Mouse (Mus musculus) ES-Bruce4 (cell line): ENCODE measurements around the gene Lmtk2. TPM values are rescaled to one million over a fixed set of nuclear protein-coding genes. Genes with fewer than 3 reads are reported as not detected.

Experiments used
- H3K27ac ChIP-seq: 2 replicates; pipeline ENCODE4 v1.5.1; 2012; ENCODE audit warnings: low read length, inconsistent platforms; ENCODE audit not compliant: insufficient read depth
- H3K27me3 ChIP-seq: 2 replicates; pipeline ENCODE4 v1.6.1; 2012; ENCODE audit warnings: mild to moderate bottlenecking, low read length, inconsistent platforms; ENCODE audit not compliant: control insufficient read depth, poor library complexity, insufficient read depth, severe bottlenecking
- H3K36me3 ChIP-seq: 2 replicates; pipeline ENCODE4 v1.6.1; 2012; ENCODE audit warnings: inconsistent platforms, mild to moderate bottlenecking, low read length, moderate library complexity; ENCODE audit not compliant: control insufficient read depth, poor library complexity, insufficient read depth, severe bottlenecking
- H3K4me1 ChIP-seq: one replicate; pipeline ENCODE4 v1.8.1; 2011; ENCODE audit warnings: low read length; ENCODE audit not compliant: control insufficient read depth, insufficient read depth
- H3K4me3 ChIP-seq: 2 replicates; pipeline ENCODE4 v1.5.1; 2011; ENCODE audit warnings: low read depth, mild to moderate bottlenecking, low read length
- H3K9ac ChIP-seq: 2 replicates; pipeline ENCODE4 v1.6.1; 2012; ENCODE audit warnings: low read depth, mild to moderate bottlenecking, inconsistent platforms; ENCODE audit not compliant: poor library complexity, severe bottlenecking
- H3K9me3 ChIP-seq: replicated peaks from 2 replicates; pipeline ENCODE4 v1.6.1; 2012; ENCODE audit warnings: mild to moderate bottlenecking, low read length, inconsistent platforms; ENCODE audit not compliant: control insufficient read depth, poor library complexity, insufficient read depth, severe bottlenecking
- CTCF ChIP-seq: IDR thresholded peaks from one replicate; pipeline ENCODE4 v1.8.1; 2011; ENCODE audit warnings: low read depth, low read length
- EP300 ChIP-seq: IDR thresholded peaks from 2 replicates; pipeline ENCODE4 v1.6.1; 2011; ENCODE audit warnings: low read depth, low read length; ENCODE audit not compliant: insufficient read depth
- POLR2A ChIP-seq: IDR thresholded peaks from one replicate; pipeline ENCODE4 v1.8.1; 2011; ENCODE audit warnings: low read length; ENCODE audit not compliant: insufficient read depth
- polyA plus RNA-seq: library from polyadenylated mRNA; stranded (reverse); fragments of >200 nt; gene quantifications from 2 replicates; pipeline ENCODE4 v1.2.4, GENCODE M21; 2011; ENCODE audit warnings: low read depth; ENCODE audit not compliant: missing spikeins, insufficient read depth, insufficient read length

The Lmtk2 gene
- polyA plus RNA-seq, 1 experiment = 47.1 TPM

DNA sequence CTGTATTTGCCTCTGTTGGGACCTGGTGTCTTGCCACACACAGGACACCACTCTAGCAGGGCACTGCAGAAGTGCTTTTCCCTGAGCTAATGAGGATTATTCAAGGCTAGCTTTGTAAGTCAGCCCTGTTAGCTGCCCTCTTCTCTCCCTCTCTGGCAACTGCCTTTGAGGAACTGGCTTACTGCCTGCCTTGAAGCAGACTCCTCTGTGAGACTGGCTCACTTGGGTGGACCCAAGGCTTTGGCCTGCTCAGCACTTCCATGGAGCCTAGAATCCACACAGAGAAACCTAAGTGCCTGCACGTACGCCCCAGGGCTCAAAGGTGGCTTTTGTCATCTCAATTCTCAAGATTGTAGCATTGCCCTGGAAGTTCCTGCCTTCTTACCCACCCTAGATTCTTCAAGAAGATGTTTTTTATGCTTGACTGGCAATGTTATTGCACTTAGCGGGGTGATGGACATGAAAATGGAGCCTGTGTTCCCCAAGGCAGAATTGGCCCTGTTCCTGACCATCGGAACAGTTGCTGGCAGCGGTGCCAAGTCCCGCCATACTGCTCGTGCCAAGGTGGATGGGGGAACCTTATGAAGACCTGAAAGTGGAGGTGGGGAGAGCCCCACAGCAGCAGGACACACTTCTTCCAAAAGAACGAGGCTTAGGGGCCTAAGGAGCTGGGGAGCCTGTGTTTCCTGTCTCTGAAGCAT lies 69.2 kb downstream of the Lmtk2 start:
- no peak overlapping the region for H3K4me3 ChIP-seq
- TF ChIP-seq POLR2A = no peak
- no peak for TF ChIP-seq CTCF
- no peak for TF ChIP-seq EP300
- H3K9ac ChIP-seq = no peak overlapping the region
- H3K36me3 ChIP-seq = peaks cover 61% of the 10 kb centered on the region
- H3K27ac ChIP-seq = no peak overlapping the region
- H3K9me3 ChIP-seq = no peaks in the 10 kb centered on the region
- no peaks in the 10 kb centered on the region for H3K27me3 ChIP-seq
- H3K4me1 ChIP-seq = no peaks in the 10 kb centered on the region

DNA sequence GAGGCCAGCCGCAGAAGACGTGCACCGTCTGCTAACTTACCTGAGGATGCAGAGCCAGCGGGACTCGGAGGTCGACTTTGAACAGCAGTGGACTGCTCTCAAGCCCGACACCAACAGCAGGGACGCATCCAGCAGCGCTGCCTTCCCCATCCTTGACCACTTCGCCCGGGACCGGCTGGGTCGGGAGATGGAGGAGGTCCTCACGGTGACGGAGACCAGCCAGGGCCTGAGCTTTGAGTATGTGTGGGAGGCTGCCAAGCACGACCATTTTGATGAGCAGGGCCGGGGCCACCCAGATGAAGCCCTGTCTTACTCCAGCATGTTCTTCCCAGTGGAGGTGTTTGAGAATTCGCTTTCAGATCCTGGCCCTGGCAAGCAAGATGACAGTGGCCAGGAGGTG lies 73.4 kb downstream of the Lmtk2 start:
- Histone ChIP-seq H3K4me1 (no peaks in the 10 kb centered on the region), H3K9ac (no peak overlapping the region), H3K27me3 (no peaks in the 10 kb centered on the region), H3K36me3 (peaks cover 53% of the 10 kb centered on the region), H3K4me3 (no peak overlapping the region), H3K27ac (no peak overlapping the region), H3K9me3 (no peaks in the 10 kb centered on the region)
- TF ChIP-seq POLR2A = no peak
- no peak for TF ChIP-seq EP300
- no peak for TF ChIP-seq CTCF

DNA sequence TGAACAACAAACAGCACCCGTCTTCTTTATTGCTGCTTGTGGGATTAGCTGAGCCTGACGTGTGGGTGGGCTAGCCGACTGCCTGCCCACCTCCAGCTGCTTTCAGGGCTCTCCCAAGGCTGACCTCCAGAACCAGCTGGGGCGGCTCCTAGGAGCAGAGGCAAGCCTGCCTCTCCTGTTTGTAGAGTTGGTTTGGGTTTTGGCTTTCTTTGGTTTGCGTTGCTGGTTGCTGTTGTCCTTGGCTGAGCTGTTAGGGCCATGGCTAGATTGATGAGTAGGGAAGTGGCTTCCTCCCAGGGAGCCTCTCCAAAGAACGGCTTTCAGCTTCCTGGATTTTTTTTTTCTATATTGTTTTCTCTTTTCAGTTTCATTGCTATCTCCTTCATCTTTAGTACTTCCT lies 78.0 kb downstream of the Lmtk2 start:
- Histone ChIP-seq H3K4me3 (no peak overlapping the region), H3K27ac (no peak overlapping the region), H3K27me3 (no peaks in the 10 kb centered on the region), H3K9ac (no peak overlapping the region), H3K9me3 (no peaks in the 10 kb centered on the region), H3K4me1 (no peaks in the 10 kb centered on the region), H3K36me3 (peaks cover 24% of the 10 kb centered on the region)
- TF ChIP-seq CTCF (no peak), EP300 (no peak)

DNA sequence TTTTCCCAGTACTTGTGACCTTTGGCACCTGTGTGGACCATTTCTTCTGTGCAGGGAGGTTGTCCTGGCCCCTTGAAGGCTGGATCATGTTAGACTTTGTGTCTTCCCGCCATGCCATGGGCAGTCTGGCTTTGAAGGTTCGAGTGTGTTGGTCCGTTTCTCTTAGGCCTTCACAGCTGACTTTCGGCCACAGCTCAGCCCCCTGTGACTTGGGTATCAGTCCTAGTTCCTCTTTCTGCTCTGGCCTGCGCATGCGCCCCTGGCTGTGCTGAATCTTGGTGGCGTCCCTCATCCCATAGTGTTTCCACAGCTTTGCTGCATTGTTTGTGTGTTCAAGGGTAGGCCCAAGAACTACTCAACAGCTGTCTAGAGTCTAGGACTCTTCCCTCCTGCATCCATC lies 81.0 kb downstream of the Lmtk2 start:
- no peak for TF ChIP-seq POLR2A
- no peak for TF ChIP-seq EP300
- TF ChIP-seq CTCF = no peak

DNA sequence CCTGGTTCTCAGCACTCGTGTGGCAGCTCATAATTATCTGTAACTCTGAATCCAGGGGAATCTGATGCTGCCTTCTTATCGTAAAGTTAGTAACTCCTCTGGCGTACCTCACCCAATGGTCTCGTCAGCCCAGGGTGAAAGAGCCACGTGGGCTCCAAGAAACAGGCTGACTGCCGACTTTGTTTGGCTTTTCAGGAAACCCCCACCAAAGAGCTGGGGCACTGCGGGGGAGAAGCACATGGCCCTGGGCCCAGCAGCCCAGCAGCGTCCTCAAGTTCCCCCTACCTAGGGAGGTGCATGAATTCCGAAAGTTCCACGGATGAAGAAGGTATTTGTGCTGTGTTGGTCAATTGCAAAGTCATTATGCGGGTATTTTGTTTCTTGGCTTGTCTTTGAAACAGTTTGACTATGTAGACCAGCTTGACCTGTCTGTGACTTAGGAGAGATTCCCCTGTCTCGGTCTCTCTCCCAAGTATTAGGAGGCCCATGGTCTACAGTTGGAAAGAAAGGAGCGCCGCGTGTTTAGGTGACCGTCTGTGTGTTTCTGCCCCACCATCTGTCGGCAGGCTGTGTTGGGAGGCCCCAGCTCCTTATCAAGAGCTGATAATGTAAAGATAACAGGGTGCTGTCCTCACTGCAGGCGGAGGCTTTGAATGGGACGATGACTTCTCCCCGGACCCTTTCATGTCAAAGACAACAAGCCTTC lies 82.5 kb downstream of the Lmtk2 start:
- H3K9me3 ChIP-seq = no peaks in the 10 kb centered on the region
- peak overlapping the region; percentile 37 for H3K27ac ChIP-seq
- peak overlapping the region; percentile 5; the same call in 1 of the 2 replicates for H3K4me3 ChIP-seq
- TF ChIP-seq CTCF = no peak
- TF ChIP-seq EP300 = no peak
- TF ChIP-seq POLR2A = no peak
- H3K27me3 ChIP-seq = no peaks in the 10 kb centered on the region
- H3K9ac ChIP-seq = 0 out of 2 replicates have a peak overlapping the region, but pooled peaks have one; percentile 4
- H3K36me3 ChIP-seq = peaks cover 17% of the 10 kb centered on the region
- peaks cover 4% of the 10 kb centered on the region for H3K4me1 ChIP-seq

More for the DNA sequence above, 81.0 kb downstream of the Lmtk2 start:
- Histone ChIP-seq H3K36me3 (peaks cover 17% of the 10 kb centered on the region), H3K9me3 (no peaks in the 10 kb centered on the region), H3K4me1 (peaks cover 4% of the 10 kb centered on the region), H3K27me3 (no peaks in the 10 kb centered on the region), H3K9ac (no peak overlapping the region), H3K4me3 (no peak overlapping the region), H3K27ac (no peak overlapping the region)

DNA sequence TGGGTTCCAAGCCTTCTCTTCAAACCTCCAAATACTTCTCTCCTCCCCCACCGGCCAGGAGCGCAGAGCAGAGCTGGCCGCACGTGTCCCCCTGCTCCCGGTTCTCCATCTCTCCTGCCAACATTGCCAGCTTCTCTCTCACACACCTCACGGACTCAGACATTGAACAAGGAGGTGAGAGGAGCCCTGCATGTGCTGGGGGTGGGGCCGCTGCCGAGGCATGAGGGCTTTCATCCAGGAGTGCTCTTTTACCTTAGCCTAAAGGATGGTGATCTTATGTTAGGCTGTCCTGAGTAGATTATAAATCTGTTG lies 83.0 kb downstream of the Lmtk2 start:
- Histone ChIP-seq H3K27me3 (no peaks in the 10 kb centered on the region), H3K36me3 (peaks cover 17% of the 10 kb centered on the region), H3K4me1 (peaks cover 4% of the 10 kb centered on the region), H3K9me3 (no peaks in the 10 kb centered on the region), H3K27ac (peak overlapping the region; percentile 37), H3K9ac (no peak overlapping the region), H3K4me3 (no peak overlapping the region)
- TF ChIP-seq CTCF (no peak), EP300 (no peak), POLR2A (no peak)
